Mouse (Mus musculus) forebrain, embryonic 13.5 days (tissue): ENCODE measurements around the gene Slc7a8. TPM values are rescaled to one million over a fixed set of nuclear protein-coding genes. Genes with fewer than 3 reads are reported as not detected.

Experiments
- ATAC-seq: fragments of 200-750 bp; cut with Nextera tagmentation; 2 replicates; pipeline ENCODE4 v1.8.0; 2017
- H3K27ac ChIP-seq: fragments of 300-500 bp; sonication (generic); 2 replicates; pipeline ENCODE4 v1.5.1; 2015; ENCODE audit warnings: inconsistent platforms, mild to moderate bottlenecking, moderate library complexity
- H3K27me3 ChIP-seq: fragments of 300-500 bp; sonication (generic); 2 replicates; pipeline ENCODE4 v1.6.1; 2015; ENCODE audit warnings: mild to moderate bottlenecking, inconsistent platforms
- H3K36me3 ChIP-seq: fragments of 300-500 bp; sonication (generic); 2 replicates; pipeline ENCODE4 v1.6.1; 2015; ENCODE audit warnings: mild to moderate bottlenecking, inconsistent platforms; ENCODE audit not compliant: poor library complexity, severe bottlenecking
- H3K4me1 ChIP-seq: fragments of 300-500 bp; sonication (generic); 2 replicates; pipeline ENCODE4 v1.6.1; 2015; ENCODE audit warnings: inconsistent platforms
- H3K4me2 ChIP-seq: fragments of 300-500 bp; sonication (generic); 2 replicates; pipeline ENCODE4 v1.6.1; 2015; ENCODE audit warnings: inconsistent platforms, mild to moderate bottlenecking, moderate library complexity
- H3K4me3 ChIP-seq: fragments of 300-500 bp; sonication (generic); 2 replicates; pipeline ENCODE4 v1.5.1; 2015; ENCODE audit warnings: mild to moderate bottlenecking, inconsistent platforms
- H3K9ac ChIP-seq: fragments of 300-500 bp; sonication (generic); 2 replicates; pipeline ENCODE4 v1.6.1; 2015; ENCODE audit warnings: mild to moderate bottlenecking, inconsistent platforms
- H3K9me3 ChIP-seq: fragments of 300-500 bp; sonication (generic); replicated peaks from 2 replicates; pipeline ENCODE4 v1.6.1; 2016; ENCODE audit warnings: inconsistent platforms
- WGBS: fragments of 180-500 bp; shearing (Covaris S2); methylation state at CpG from one replicate; pipeline ENCODE4 v1.1.7; 2015; 5-methylcytosine and 5-hydroxymethylcytosine counted together
- polyA plus RNA-seq: library from polyadenylated mRNA; unstranded; fragments of >200 nt; fragmentation: Nextera tagmentation; extraction: Ambion mirVana; gene quantifications from 2 replicates; pipeline ENCODE4 v1.2.1, GENCODE M21; 2015

Gene Slc7a8
- polyA plus RNA-seq, 1 experiment from 2014 or later, result 3.5 TPM

GRCm38 (mm10) chr14:54685471-54685870 lies 96.3 kb downstream of the Slc7a8 start:
- 15% methylated on average over 8 of the region's 8 CpGs for WGBS
- H3K4me1 ChIP-seq, result peaks cover 28% of the 10 kb centered on the region
- peak overlapping the region; percentile 93 for H3K9ac ChIP-seq
- H3K9me3 ChIP-seq, result no peaks in the 10 kb centered on the region
- no peaks in the 10 kb centered on the region for H3K27me3 ChIP-seq
- peak overlapping the region; percentile 78 for H3K4me3 ChIP-seq
- ATAC-seq, result no peak
- no peak overlapping the region; the same call in 1 of the 2 replicates for H3K27ac ChIP-seq
- H3K4me2 ChIP-seq, result peak overlapping the region; percentile 79
- peaks cover 42% of the 10 kb centered on the region for H3K36me3 ChIP-seq

GRCm38 (mm10) chr14:54682396-54682795 lies 99.3 kb downstream of the Slc7a8 start:
- H3K4me2 ChIP-seq, result no peak overlapping the region
- H3K36me3 ChIP-seq, result peaks cover 47% of the 10 kb centered on the region
- ATAC-seq, result no peak
- H3K27ac ChIP-seq, result no peak overlapping the region
- no peaks in the 10 kb centered on the region for H3K27me3 ChIP-seq
- H3K9ac ChIP-seq, result no peak overlapping the region
- 93% methylated on average over 3 of the region's 3 CpGs for WGBS
- H3K9me3 ChIP-seq, result no peaks in the 10 kb centered on the region
- H3K4me3 ChIP-seq, result no peak overlapping the region
- peaks cover 14% of the 10 kb centered on the region for H3K4me1 ChIP-seq

- H3K27ac ChIP-seq, result no peak overlapping the region
- no peaks in the 10 kb centered on the region for H3K9me3 ChIP-seq
- WGBS, result 91% methylated on average over 16 of the region's 16 CpGs
- peaks cover 75% of the 10 kb centered on the region for H3K36me3 ChIP-seq
- no peaks in the 10 kb centered on the region for H3K27me3 ChIP-seq
- no peak overlapping the region for H3K4me2 ChIP-seq
- H3K4me3 ChIP-seq, result no peak overlapping the region
- no peak overlapping the region for H3K9ac ChIP-seq
- ATAC-seq, result no peak
- H3K4me1 ChIP-seq, result no peaks in the 10 kb centered on the region
Measured at GRCm38 (mm10) chr14:54678657-54679304, 103.0 kb downstream of the Slc7a8 start.

- Histone ChIP-seq H3K27me3 (no peaks in the 10 kb centered on the region), H3K9ac (no peak overlapping the region), H3K4me2 (no peak overlapping the region), H3K4me1 (no peaks in the 10 kb centered on the region), H3K4me3 (no peak overlapping the region), H3K36me3 (peaks cover 84% of the 10 kb centered on the region), H3K9me3 (no peaks in the 10 kb centered on the region), H3K27ac (no peak overlapping the region)
- 92% methylated on average over 5 of the region's 5 CpGs for WGBS
- ATAC-seq, result no peak
Measured at GRCm38 (mm10) chr14:54676290-54676689, 105.5 kb downstream of the Slc7a8 start.

GRCm38 (mm10) chr14:54674317-54674716 lies 107.4 kb downstream of the Slc7a8 start:
- Histone ChIP-seq H3K4me2 (no peak overlapping the region), H3K4me3 (no peak overlapping the region), H3K4me1 (no peaks in the 10 kb centered on the region), H3K36me3 (peaks cover 84% of the 10 kb centered on the region), H3K27me3 (no peaks in the 10 kb centered on the region), H3K9ac (no peak overlapping the region), H3K27ac (no peak overlapping the region), H3K9me3 (no peaks in the 10 kb centered on the region)
- no peak for ATAC-seq
- 87% methylated on average over 2 of the region's 2 CpGs for WGBS

Other genes with a start within 250 kb of the Slc7a8 start
- 39.7 and 43.1 TPM in 2 replicates for gene Haus4, start 227.3 kb downstream of the Slc7a8 start, polyA plus RNA-seq
- gene Ajuba, start 204.4 kb downstream of the Slc7a8 start, polyA plus RNA-seq, result 18.8 and 20.3 TPM in 2 replicates
- 8.3 and 9.4 TPM in 2 replicates for gene 4931414P19Rik, start 176.0 kb downstream of the Slc7a8 start, polyA plus RNA-seq
- 462 and 492 TPM in 2 replicates for gene Psmb5, start 163.9 kb downstream of the Slc7a8 start, polyA plus RNA-seq
- gene Psmb11, start 160.5 kb downstream of the Slc7a8 start, polyA plus RNA-seq, result 0.04 TPM in 1 of 2 replicates, not detected in the other
- not detected in 2 replicates for gene Gm17606, start 141.0 kb downstream of the Slc7a8 start, polyA plus RNA-seq
- gene Cdh24, start 140.6 kb downstream of the Slc7a8 start, polyA plus RNA-seq, result 7.1 and 8.0 TPM in 2 replicates
- gene 1700123O20Rik, start 95.7 kb downstream of the Slc7a8 start, polyA plus RNA-seq, result 84.6 and 87.5 TPM in 2 replicates
- 191 and 216 TPM in 2 replicates for gene Acin1, start 95.0 kb downstream of the Slc7a8 start, polyA plus RNA-seq
- gene Gm29776, start 83.1 kb downstream of the Slc7a8 start, polyA plus RNA-seq, result 0.15 TPM in 1 of 2 replicates, not detected in the other
- gene Cebpe, start 69.8 kb downstream of the Slc7a8 start, polyA plus RNA-seq, result not detected in 2 replicates
- not detected in 2 replicates for gene Rnf212b, start 32.2 kb upstream of the Slc7a8 start, polyA plus RNA-seq
- 11.9 and 12.8 TPM in 2 replicates for gene Homez, start 89.0 kb upstream of the Slc7a8 start, polyA plus RNA-seq
- gene Ppp1r3e, start 95.6 kb upstream of the Slc7a8 start, polyA plus RNA-seq, result 1.4 and 2.0 TPM in 2 replicates
- gene Bcl2l2, start 101.4 kb upstream of the Slc7a8 start, polyA plus RNA-seq, result 3.4 and 4.1 TPM in 2 replicates
- gene Gm20521, start 101.5 kb upstream of the Slc7a8 start, polyA plus RNA-seq, result 0.30 TPM in 1 of 2 replicates, not detected in the other
- 167 and 171 TPM in 2 replicates for gene Pabpn1, start 110.6 kb upstream of the Slc7a8 start, polyA plus RNA-seq
- 90.8 and 102 TPM in 2 replicates for gene Slc22a17, start 131.2 kb upstream of the Slc7a8 start, polyA plus RNA-seq
- gene Efs, start 144.2 kb upstream of the Slc7a8 start, polyA plus RNA-seq, result 28.2 and 30.5 TPM in 2 replicates
- gene Il25, start 150.7 kb upstream of the Slc7a8 start, polyA plus RNA-seq, result 0.23 and 0.52 TPM in 2 replicates
- gene Cmtm5, start 154.3 kb upstream of the Slc7a8 start, polyA plus RNA-seq, result 0.69 and 0.85 TPM in 2 replicates
- gene Myh6, start 185.0 kb upstream of the Slc7a8 start, polyA plus RNA-seq, result 0.32 and 0.91 TPM in 2 replicates
- gene Gm17428, start 195.0 kb upstream of the Slc7a8 start, polyA plus RNA-seq, result not detected in 2 replicates
- 2.5 and 7.0 TPM in 2 replicates for gene Myh7, start 212.7 kb upstream of the Slc7a8 start, polyA plus RNA-seq
- 81.2 and 86.4 TPM in 2 replicates for gene Ngdn, start 233.5 kb upstream of the Slc7a8 start, polyA plus RNA-seq